Mouse (Mus musculus) brain, embryonic 14.5 days (tissue): ENCODE measurements around the gene Stox1. TPM values are rescaled to one million over a fixed set of nuclear protein-coding genes. Genes with fewer than 3 reads are reported as not detected.
A peak's percentile ranks its signal among the peaks of the same experiment; 100 is the strongest.

Experiments used
- DNase-seq: peaks from one replicate; pipeline ENCODE4 v3.0.0-alpha.2; 2011; ENCODE audit warnings: low read depth
- CTCF ChIP-seq: fragments of 200-500 bp; IDR thresholded peaks from 2 replicates; pipeline ENCODE4 v1.5.1; 2012; ENCODE audit warnings: inconsistent platforms, mild to moderate bottlenecking, moderate library complexity, borderline replicate concordance; ENCODE audit not compliant: insufficient read depth, insufficient read length; ENCODE audit errors: extremely low read depth
- POLR2A ChIP-seq: fragments of 200-500 bp; IDR thresholded peaks from 2 replicates; pipeline ENCODE4 v1.6.1; 2012; ENCODE audit warnings: mild to moderate bottlenecking, inconsistent platforms, borderline replicate concordance; ENCODE audit not compliant: poor library complexity, insufficient read depth, insufficient read length, severe bottlenecking; ENCODE audit errors: extremely low read depth
- polyA plus RNA-seq: library from polyadenylated mRNA; depleted of rRNA; stranded (reverse); fragments of >200 nt; gene quantifications from 2 replicates; pipeline ENCODE4 v1.2.3, GENCODE M21; 2012; rRNA removed

Stox1 gene
- polyA plus RNA-seq, 1 experiment = 4.1 TPM

DNA sequence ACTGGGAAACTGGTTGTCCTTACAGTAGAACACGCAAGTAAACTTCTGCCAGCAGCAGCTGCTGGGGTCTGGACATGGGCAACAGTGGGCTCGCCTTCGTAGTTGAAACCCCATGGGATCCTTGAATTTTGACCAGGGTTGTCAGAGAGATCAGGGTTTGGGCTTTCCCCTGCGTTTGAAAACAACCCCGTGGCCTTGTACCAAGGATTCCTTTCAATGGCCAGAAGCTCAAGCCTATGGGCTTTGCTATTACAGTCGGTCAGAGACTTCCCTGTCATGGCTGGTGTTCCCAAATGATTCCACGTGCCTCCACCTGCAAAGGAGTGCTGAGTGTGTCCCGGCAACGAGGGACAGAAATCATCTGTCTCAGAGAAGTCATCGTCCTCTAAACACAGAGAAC is 61.8 kb downstream of the Stox1 start:
- no peak for TF ChIP-seq POLR2A
- TF ChIP-seq CTCF = no peak
- DNase-seq = no peak

GRCm38 (mm10) chr10:62656711-62657110 is 69.2 kb downstream of the Stox1 start:
- TF ChIP-seq POLR2A (no peak), CTCF (no peak)

DNA sequence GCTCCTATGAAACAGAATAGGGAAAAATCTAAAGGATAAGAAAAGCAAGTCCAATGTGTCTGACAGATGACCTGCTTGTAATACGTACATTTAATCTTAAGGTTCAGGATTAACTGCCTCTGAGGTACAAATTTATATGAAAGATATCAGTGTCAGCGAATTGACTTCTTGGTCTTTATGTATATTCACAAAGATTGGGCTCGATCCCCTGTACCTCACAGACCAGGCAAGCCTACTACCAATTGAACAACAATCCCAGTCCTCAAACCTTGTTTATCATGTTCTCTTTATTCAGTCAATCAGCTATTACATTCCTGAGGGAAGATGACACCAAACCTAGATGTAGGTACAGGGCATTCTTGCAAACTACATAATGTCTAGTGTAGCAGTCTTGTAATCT is 74.0 kb downstream of the Stox1 start:
- DNase-seq = no peak
- no peak for TF ChIP-seq CTCF
- TF ChIP-seq POLR2A = no peak

More at GRCm38 (mm10) chr10:62656711-62657110, 69.2 kb downstream of the Stox1 start:
- DNase-seq = no peak

DNA sequence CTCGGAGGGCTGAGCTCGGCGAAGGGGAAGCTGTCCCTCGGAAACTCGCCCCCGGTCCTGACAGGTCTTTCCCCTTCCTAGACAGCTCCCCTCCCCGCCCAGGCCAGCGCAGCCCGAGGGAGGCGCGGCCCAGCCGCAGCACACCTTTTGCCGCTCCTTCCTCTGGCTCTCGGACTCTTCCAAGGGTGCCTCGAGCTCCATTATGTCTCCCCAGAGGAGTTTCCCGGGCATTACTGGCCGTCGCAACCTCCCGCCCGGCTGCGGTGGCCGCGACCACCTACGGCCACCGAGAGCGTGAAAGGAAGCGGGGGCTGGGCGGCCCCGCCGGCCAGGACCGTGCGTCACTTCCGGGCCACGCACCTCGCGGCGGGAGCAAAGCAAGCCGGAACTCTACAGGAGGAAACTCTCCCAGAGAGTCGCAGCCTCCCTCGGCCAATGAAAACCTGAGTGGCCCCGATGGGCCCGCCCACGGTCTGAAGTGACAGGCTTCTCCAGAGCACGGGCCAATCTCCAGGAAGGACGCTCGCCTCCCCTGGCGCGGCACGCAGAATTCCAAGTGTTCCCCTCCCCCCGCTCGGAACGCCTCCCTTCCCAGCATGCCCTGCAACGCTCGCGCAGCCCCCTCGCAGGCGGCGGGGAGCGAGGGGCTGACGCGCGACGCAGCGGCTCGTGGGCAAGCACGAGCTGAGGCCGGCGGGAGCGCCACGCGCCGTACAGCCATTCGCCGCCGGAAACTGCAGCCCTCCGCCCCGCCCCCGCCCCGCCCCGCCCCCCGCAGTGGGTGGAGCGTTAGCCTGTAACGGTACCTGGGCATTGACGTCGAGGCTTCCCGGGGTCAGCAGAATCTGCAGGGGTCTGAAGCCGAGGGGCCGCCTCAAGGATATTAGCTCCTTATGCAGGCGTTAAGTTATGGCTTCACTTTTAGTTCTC is 74.8 kb downstream of the Stox1 start, which contains the start of gene Ddx50:
Ddx50 (minus strand) TSS at position 338 of the 930 bp plus-strand sequence.
- DNase-seq = peak; percentile 100
- peak; percentile 93 for TF ChIP-seq POLR2A
- no peak for TF ChIP-seq CTCF

DNA sequence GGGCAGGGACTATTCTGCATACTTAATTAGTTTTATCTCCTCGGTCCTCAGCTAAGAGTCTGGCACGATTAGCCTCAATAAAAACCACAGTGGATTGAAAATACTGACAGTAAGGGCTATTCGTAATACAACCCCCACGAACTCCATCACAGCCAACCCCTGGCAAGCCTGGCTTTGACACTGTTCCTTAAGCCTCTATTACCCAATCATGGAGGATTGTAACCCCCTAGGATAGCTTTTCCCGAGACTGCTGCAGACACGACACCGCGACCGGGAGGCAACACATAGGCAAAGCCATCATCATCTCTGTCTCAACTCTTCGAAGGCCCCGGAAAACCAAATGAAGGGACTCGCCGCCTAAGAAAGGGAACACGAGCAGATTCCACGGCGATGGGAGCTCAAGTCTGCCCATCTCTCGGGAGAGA is 75.6 kb downstream of the Stox1 start:
- DNase-seq = no peak
- TF ChIP-seq POLR2A = no peak
- no peak for TF ChIP-seq CTCF

Other genes starting within 250 kb of the Stox1 start
- gene Vps26a, start 239.3 kb downstream of the Stox1 start, polyA plus RNA-seq = 24.6 and 28.0 TPM in 2 replicates
- gene Srgn, start 198.7 kb downstream of the Stox1 start, polyA plus RNA-seq = 3.1 and 3.6 TPM in 2 replicates
- gene Kif1bp, start 147.7 kb downstream of the Stox1 start, polyA plus RNA-seq = 54.2 and 71.8 TPM in 2 replicates
- 39.6 and 42.1 TPM in 2 replicates for gene Ddx21, start 123.8 kb downstream of the Stox1 start, polyA plus RNA-seq
- gene Ddx50, start 74.9 kb downstream of the Stox1 start, polyA plus RNA-seq = 63.0 and 66.6 TPM in 2 replicates
- gene Ccar1, start 66.2 kb upstream of the Stox1 start, polyA plus RNA-seq = 87.2 and 95.7 TPM in 2 replicates
- gene Tet1, start 182.9 kb upstream of the Stox1 start, polyA plus RNA-seq = 7.1 and 10.1 TPM in 2 replicates
- 16.2 and 16.8 TPM in 2 replicates for gene Slc25a16, start 194.5 kb upstream of the Stox1 start, polyA plus RNA-seq
- 11.0 and 16.7 TPM in 2 replicates for gene Dna2, start 220.9 kb upstream of the Stox1 start, polyA plus RNA-seq